Mouse (Mus musculus) liver, embryonic 14.5 days (tissue): ENCODE results near the gene Hipk1.

ENCODE experiments used
- CTCF ChIP-seq: IDR thresholded peaks from 2 replicates; pipeline ENCODE4 v1.5.1; 2016; ENCODE audit warnings: antibody characterized with exemption, low read depth, control low read depth
- EP300 ChIP-seq: IDR thresholded peaks from 2 replicates; pipeline ENCODE4 v1.6.1; 2016; ENCODE audit warnings: antibody characterized with exemption, low read depth

- no peak for TF ChIP-seq CTCF
- no peak for TF ChIP-seq EP300
These were observed 17.9 kb downstream of the Hipk1 start for GRCm38 (mm10) chr3:103773508-103773907.
